Mouse (Mus musculus) embryo, embryonic 9.5 days (tissue): Measurements from ENCODE around the gene Ipo7.

Source experiments
- DNase-seq: peaks from one replicate; pipeline ENCODE4 v3.0.0-alpha.2; 2017; ENCODE audit errors: extremely low spot score

The Ipo7 gene

GRCm38 (mm10) chr7:110105041-110105440 lies 87.0 kb downstream of the Ipo7 start:
- DNase-seq, result no peak
